Mouse (Mus musculus) heart, postnatal 0 days (tissue): Measurements from ENCODE around the gene Reln. TPM values are rescaled to one million over a fixed set of nuclear protein-coding genes. Genes with fewer than 3 reads are reported as not detected.

Experiments
- ATAC-seq: fragments of 200-750 bp; cut with Nextera tagmentation; 2 replicates; pipeline ENCODE4 v1.8.0; 2017; ENCODE audit warnings: low read depth, moderate number of reproducible peaks, moderate library complexity; ENCODE audit not compliant: insufficient read depth
- DNase-seq: peaks from one replicate; pipeline ENCODE4 v3.0.0-alpha.2; 2016; ENCODE audit warnings: low spot score
- H3K27ac ChIP-seq: fragments of 300-500 bp; sonication (generic); 2 replicates; pipeline ENCODE4 v1.5.1; 2014; ENCODE audit warnings: low read depth, mild to moderate bottlenecking
- H3K27me3 ChIP-seq: fragments of 300-500 bp; sonication (generic); 2 replicates; pipeline ENCODE4 v1.6.1; 2014; ENCODE audit warnings: low read length, mixed read lengths; ENCODE audit not compliant: control insufficient read depth, insufficient read depth
- H3K36me3 ChIP-seq: fragments of 300-500 bp; sonication (generic); replicated peaks from 2 replicates; pipeline ENCODE4 v1.6.1; 2014; ENCODE audit warnings: low read length, mixed read lengths; ENCODE audit not compliant: control insufficient read depth, insufficient read depth
- H3K4me1 ChIP-seq: fragments of 300-500 bp; sonication (generic); 2 replicates; pipeline ENCODE4 v1.6.1; 2014; ENCODE audit warnings: antibody characterized with exemption; ENCODE audit not compliant: control insufficient read depth, insufficient read depth
- H3K4me2 ChIP-seq: fragments of 300-500 bp; sonication (generic); 2 replicates; pipeline ENCODE4 v1.6.1; 2014; ENCODE audit warnings: low read depth, mild to moderate bottlenecking, low read length, moderate library complexity
- H3K4me3 ChIP-seq: fragments of 300-500 bp; sonication (generic); 2 replicates; pipeline ENCODE4 v1.5.1; 2014; ENCODE audit warnings: low read depth, low read length
- H3K9ac ChIP-seq: fragments of 300-500 bp; sonication (generic); replicated peaks from 2 replicates; pipeline ENCODE4 v1.6.1; 2014; ENCODE audit warnings: low read depth, low read length, mixed read lengths
- H3K9me3 ChIP-seq: fragments of 300-500 bp; sonication (generic); replicated peaks from 2 replicates; pipeline ENCODE4 v1.6.1; 2016; ENCODE audit warnings: low read length; ENCODE audit not compliant: control insufficient read depth
- CTCF ChIP-seq: IDR thresholded peaks from 2 replicates; pipeline ENCODE4 v1.5.1; 2016; ENCODE audit warnings: antibody characterized with exemption, control low read depth, low read depth
- EP300 ChIP-seq: IDR thresholded peaks from 2 replicates; pipeline ENCODE4 v1.6.1; 2016; ENCODE audit warnings: antibody characterized with exemption, low read depth
- WGBS: fragments of 180-500 bp; shearing (Covaris S2); extraction: QIAGEN DNeasy Blood & Tissue Kit; methylation state at CpG from one replicate; pipeline ENCODE4 v1.1.7; 2014; 5-methylcytosine and 5-hydroxymethylcytosine counted together
- polyA plus RNA-seq: library from polyadenylated mRNA; unstranded; fragments of >200 nt; fragmentation: Nextera tagmentation; extraction: Ambion mirVana; gene quantifications from 2 replicates; pipeline ENCODE4 v1.2.1, GENCODE M21; 2015
- total RNA-seq: library from RNA; depleted of rRNA; stranded (reverse); fragments of >200 nt; gene quantifications from 2 replicates; pipeline ENCODE4 v1.2.3, GENCODE M21; 2014; ENCODE audit warnings: low replicate concordance

Reln gene
- total and polyA plus RNA-seq, 2 experiments from 2014 or later = 1.00 to 14.4 TPM

DNA sequence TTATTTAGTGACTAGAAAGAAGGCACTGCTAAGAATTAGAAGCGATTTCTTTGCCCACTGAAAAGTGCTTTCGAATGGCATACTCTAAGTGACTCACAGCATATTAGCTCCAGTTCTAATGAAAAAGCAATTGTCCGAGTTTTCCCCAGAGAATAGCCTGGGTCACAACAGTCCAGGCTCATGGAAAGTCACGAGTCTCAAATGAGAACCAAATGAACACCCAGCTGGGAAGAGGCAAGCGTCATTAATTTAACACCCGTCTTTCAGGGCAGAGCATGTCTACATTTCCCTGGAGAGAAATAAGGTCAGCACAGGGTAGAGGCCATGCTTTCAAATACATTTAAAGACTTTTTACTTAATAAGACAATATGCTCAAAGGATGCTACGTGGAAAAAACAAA, 312.8 kb downstream of the Reln start:
- no peak overlapping the region for H3K9ac ChIP-seq
- 65% methylated on average over 7 of the region's 7 CpGs for WGBS
- H3K9me3 ChIP-seq = no peaks in the 10 kb centered on the region
- H3K36me3 ChIP-seq = no peaks in the 10 kb centered on the region
- TF ChIP-seq CTCF = no peak
- no peak for TF ChIP-seq EP300
- no peaks in the 10 kb centered on the region for H3K4me1 ChIP-seq
- DNase-seq (peak; percentile 8), ATAC-seq (no peak)
- no peak overlapping the region for H3K4me2 ChIP-seq
- H3K4me3 ChIP-seq = no peak overlapping the region
- no peak overlapping the region for H3K27ac ChIP-seq
- no peaks in the 10 kb centered on the region for H3K27me3 ChIP-seq

DNA sequence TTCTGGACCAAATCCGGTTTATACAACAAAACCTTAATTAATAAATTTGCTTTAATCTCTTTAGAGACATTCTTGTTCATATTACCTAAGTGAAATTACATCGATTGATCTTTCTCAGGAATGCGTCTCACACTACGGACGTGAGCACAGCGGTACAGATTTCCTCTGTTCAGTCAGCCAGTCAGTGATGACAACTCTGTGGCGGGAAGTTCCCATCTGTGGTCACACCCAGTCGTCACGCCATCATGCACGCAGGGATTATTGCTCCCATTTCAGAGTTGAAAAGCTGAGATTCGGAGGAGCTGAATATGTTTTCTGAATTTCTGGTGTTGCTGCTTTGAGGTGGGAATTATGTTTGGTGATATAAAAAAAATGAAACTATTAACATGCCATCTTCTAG, 316.1 kb downstream of the Reln start:
- no peaks in the 10 kb centered on the region for H3K36me3 ChIP-seq
- H3K4me3 ChIP-seq = no peak overlapping the region
- no peak overlapping the region for H3K27ac ChIP-seq
- no peak overlapping the region for H3K9ac ChIP-seq
- no peaks in the 10 kb centered on the region for H3K27me3 ChIP-seq
- no peaks in the 10 kb centered on the region for H3K9me3 ChIP-seq
- ATAC-seq (no peak), DNase-seq (no peak)
- 81% methylated on average over 11 of the region's 11 CpGs for WGBS
- no peak for TF ChIP-seq EP300
- TF ChIP-seq CTCF = no peak
- no peak overlapping the region for H3K4me2 ChIP-seq
- no peaks in the 10 kb centered on the region for H3K4me1 ChIP-seq

DNA sequence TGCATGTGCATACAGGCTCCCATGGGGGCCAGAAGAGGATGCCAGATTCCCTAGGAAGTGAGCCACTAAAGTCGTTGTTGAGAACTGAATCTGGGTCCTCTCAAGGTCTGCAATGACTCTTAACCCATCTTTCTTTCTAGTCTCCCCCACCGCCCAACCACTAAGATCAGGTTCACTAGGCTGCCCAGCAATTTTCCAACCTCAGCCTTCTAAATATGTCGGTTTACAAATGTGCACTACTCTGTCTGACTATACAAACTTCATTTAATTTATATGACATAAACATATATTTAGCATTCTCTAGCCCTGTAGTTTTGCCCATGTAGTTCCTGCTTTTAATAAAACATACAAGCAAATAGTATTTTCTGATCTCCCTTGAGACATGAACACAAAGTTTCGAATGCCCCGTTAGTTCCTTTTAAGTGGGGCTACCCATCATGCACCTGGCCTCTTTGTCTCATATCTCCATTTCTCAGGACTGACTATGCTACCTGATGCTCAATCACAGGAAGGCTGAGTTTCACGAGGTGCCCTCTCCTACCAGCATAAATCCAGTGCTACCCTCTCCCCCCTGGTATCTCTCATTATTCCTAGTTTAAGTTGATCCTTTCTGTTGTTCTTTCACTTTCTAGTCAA, 317.1 kb downstream of the Reln start:
- Histone ChIP-seq H3K36me3 (no peaks in the 10 kb centered on the region), H3K27me3 (no peaks in the 10 kb centered on the region), H3K4me3 (no peak overlapping the region), H3K9me3 (no peaks in the 10 kb centered on the region), H3K27ac (no peak overlapping the region), H3K4me2 (no peak overlapping the region), H3K4me1 (no peaks in the 10 kb centered on the region), H3K9ac (no peak overlapping the region)
- ATAC-seq = no peak
- WGBS = 78% methylated on average over 6 of the region's 6 CpGs
- DNase-seq = no peak
- TF ChIP-seq EP300 = no peak
- no peak for TF ChIP-seq CTCF

DNA sequence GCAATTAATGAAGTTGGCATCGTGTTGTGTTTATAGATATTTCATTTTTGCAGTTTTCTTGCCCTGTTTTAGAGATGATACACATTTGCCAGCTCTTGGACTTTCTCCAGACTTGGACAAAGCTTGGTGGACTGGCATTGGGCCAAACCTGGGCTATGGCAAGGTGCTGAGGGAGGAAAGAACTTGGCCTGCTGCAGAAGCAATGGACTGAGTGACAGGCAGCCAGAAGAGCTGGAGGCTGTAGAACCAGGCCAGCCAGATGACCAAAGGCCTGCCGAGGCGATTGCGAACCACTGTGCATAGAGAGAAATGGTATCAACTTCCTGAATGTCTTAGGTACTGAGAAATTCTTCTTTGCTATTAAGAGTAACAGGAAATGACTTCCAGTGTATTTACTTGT, 318.8 kb downstream of the Reln start:
- TF ChIP-seq EP300 (no peak), CTCF (no peak)
- no peak overlapping the region for H3K9ac ChIP-seq
- no peak overlapping the region for H3K27ac ChIP-seq
- DNase-seq (no peak), ATAC-seq (no peak)
- no peaks in the 10 kb centered on the region for H3K9me3 ChIP-seq
- H3K4me3 ChIP-seq = no peak overlapping the region
- 60% methylated on average over 4 of the region's 4 CpGs for WGBS
- no peaks in the 10 kb centered on the region for H3K4me1 ChIP-seq
- no peaks in the 10 kb centered on the region for H3K27me3 ChIP-seq
- no peak overlapping the region for H3K4me2 ChIP-seq
- no peaks in the 10 kb centered on the region for H3K36me3 ChIP-seq

DNA sequence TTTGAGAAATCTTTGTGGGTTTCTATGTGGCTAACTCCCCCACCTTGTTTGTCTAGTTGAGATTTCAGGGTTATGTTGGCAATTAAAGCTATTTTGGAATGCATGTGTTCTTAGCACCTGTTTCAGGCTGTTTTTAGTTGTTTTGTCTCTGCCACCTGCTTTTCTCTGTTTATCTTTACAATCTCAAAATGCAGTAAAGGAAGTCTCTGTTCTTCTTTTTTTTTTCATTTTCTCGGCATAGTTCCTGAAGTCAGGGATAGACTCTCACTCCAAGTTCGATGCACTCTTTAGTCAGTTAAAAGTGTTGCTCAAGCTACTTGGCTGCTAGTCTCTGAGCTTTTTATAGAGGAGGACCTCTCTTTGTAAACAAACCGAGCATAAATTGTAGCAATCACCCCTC, 320.4 kb downstream of the Reln start:
- Histone ChIP-seq H3K4me2 (no peak overlapping the region), H3K9me3 (no peaks in the 10 kb centered on the region), H3K27me3 (no peaks in the 10 kb centered on the region), H3K4me3 (no peak overlapping the region), H3K9ac (no peak overlapping the region), H3K4me1 (no peaks in the 10 kb centered on the region), H3K36me3 (no peaks in the 10 kb centered on the region), H3K27ac (no peak overlapping the region)
- TF ChIP-seq EP300 (no peak), CTCF (no peak)
- ATAC-seq (no peak), DNase-seq (no peak)
- 30% methylated on average over 3 of the region's 3 CpGs for WGBS

DNA sequence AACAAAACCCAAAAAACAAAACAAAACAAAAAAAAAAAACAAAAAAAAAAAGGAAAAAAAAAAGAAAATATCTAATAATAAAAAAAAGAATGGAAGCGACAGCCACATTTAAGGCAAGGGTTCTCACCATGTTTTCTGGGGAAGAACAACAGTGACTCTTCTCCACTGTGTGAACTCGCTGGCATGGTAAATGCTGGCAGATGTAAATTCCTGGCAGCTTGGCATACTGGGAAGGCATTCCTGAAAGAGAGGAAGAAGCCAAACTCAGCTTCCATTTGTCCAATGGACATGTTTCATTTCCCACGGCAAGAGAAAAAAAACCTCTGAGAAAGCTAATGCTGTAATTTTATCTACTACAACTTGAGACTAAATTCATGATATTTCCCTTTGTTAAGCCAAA, 326.6 kb downstream of the Reln start:
- TF ChIP-seq CTCF = no peak
- no peak for TF ChIP-seq EP300
- 80% methylated on average over 3 of the region's 3 CpGs for WGBS
- H3K36me3 ChIP-seq = no peaks in the 10 kb centered on the region
- H3K27me3 ChIP-seq = no peaks in the 10 kb centered on the region
- H3K4me2 ChIP-seq = no peak overlapping the region
- no peaks in the 10 kb centered on the region for H3K4me1 ChIP-seq
- no peak for ATAC-seq
- no peak overlapping the region for H3K27ac ChIP-seq
- DNase-seq = no peak
- no peak overlapping the region for H3K4me3 ChIP-seq
- no peaks in the 10 kb centered on the region for H3K9me3 ChIP-seq
- no peak overlapping the region for H3K9ac ChIP-seq
